Mouse (Mus musculus): ENCODE measurements around the gene Trnt1. TPM values are rescaled to one million over a fixed set of nuclear protein-coding genes. Genes with fewer than 3 reads are reported as not detected.

Gene Trnt1
- polyA plus RNA-seq, 1 experiment from 2014 or later: 65.8 TPM

Other genes with a start within 250 kb of the Trnt1 start
- gene Il5ra, start 20.1 kb upstream of the Trnt1 start, polyA plus RNA-seq (2015; fragmentation: Nextera tagmentation; extraction: Ambion mirVana): not detected in 2 replicates
- gene Crbn, start 31.0 kb downstream of the Trnt1 start, polyA plus RNA-seq (2015; fragmentation: Nextera tagmentation; extraction: Ambion mirVana): 62.2 and 64.9 TPM in 2 replicates